Mouse (Mus musculus) right cerebral cortex, postnatal 36 days (tissue): ENCODE data around the gene Palm.

Experiments used
- DNase-seq, 2 experiments: peaks; one replicate each; pipeline ENCODE4 v3.0.0; 2022; ENCODE audit warnings: low spot score in 2 of 2, mixed read lengths in 1 of 2

Palm gene

GRCm38 (mm10) chr10:79797326-79797725 is 4.0 kb downstream of the Palm start:
- no peak for DNase-seq

GRCm38 (mm10) chr10:79798289-79798928 is 5.0 kb downstream of the Palm start:
- DNase-seq, result no peak

- DNase-seq, result no peak
Observed at GRCm38 (mm10) chr10:79800508-79800907, 7.1 kb downstream of the Palm start.

GRCm38 (mm10) chr10:79801837-79802236 is 8.5 kb downstream of the Palm start:
- DNase-seq, result no peak

- DNase-seq, result peak in 1 of 2 experiments; percentile 57
Observed at GRCm38 (mm10) chr10:79802331-79802971, 9.1 kb downstream of the Palm start.

- peak; percentile 93 to 95 for DNase-seq
Observed at GRCm38 (mm10) chr10:79803716-79804323, 10.4 kb downstream of the Palm start.

GRCm38 (mm10) chr10:79805636-79806035 is 12.3 kb downstream of the Palm start:
- DNase-seq, result no peak

- DNase-seq, result no peak
Observed at GRCm38 (mm10) chr10:79806331-79806730, 13.0 kb downstream of the Palm start.

- no peak for DNase-seq
Observed at GRCm38 (mm10) chr10:79806972-79807371, 13.6 kb downstream of the Palm start.

GRCm38 (mm10) chr10:79807826-79808225 is 14.5 kb downstream of the Palm start:
- no peak for DNase-seq

GRCm38 (mm10) chr10:79808728-79809127 is 15.4 kb downstream of the Palm start:
- no peak for DNase-seq

GRCm38 (mm10) chr10:79811736-79812637 is 18.6 kb downstream of the Palm start:
- peak; percentile 62 to 69 for DNase-seq

GRCm38 (mm10) chr10:79814271-79814842 is 21.0 kb downstream of the Palm start:
- DNase-seq, result no peak

GRCm38 (mm10) chr10:79815671-79816494 is 22.5 kb downstream of the Palm start:
- DNase-seq, result no peak

GRCm38 (mm10) chr10:79817111-79817510 is 23.7 kb downstream of the Palm start:
- no peak for DNase-seq

- DNase-seq, result no peak
Observed at GRCm38 (mm10) chr10:79818225-79818624, 24.9 kb downstream of the Palm start.

- no peak for DNase-seq
Observed at GRCm38 (mm10) chr10:79819606-79820005, 26.2 kb downstream of the Palm start.

- DNase-seq, result no peak
Observed at GRCm38 (mm10) chr10:79820277-79820676, 26.9 kb downstream of the Palm start.

- DNase-seq, result no peak
Observed at GRCm38 (mm10) chr10:79820782-79821181, 27.4 kb downstream of the Palm start, which contains the start of gene Misp. Misp (plus strand) TSS chr10:79820989.

GRCm38 (mm10) chr10:79821731-79822130 is 28.4 kb downstream of the Palm start:
- no peak for DNase-seq

GRCm38 (mm10) chr10:79822372-79822771 is 29.0 kb downstream of the Palm start:
- no peak for DNase-seq
